Mouse (Mus musculus): ENCODE results near the gene Prps1l1.

Gene Prps1l1

DNA sequence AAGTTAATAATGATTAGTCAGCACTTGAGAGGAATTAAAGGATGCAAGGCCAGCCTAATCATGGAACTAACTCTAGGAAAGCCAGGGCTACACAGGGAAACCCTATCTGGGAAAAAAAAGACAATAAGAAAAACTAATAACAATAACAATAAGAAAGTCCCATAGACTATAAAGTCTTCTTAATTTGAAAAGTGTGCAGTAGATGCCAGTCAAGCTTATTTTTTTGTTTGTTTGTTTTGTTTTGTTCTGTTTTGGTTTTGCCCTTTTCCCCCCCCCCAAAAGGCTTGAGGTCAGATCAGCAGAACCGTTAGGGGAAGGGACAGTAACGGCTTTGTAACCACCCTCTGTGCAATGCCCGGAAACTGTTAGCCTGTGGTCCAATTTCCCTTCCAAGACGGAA lies at the start of gene Prps1l1:
Prps1l1 (plus strand) TSS at position 301 of the 400 bp plus-strand sequence.
- CTCF ChIA-PET, result interaction anchor here (0.7 kb wide), 1 partner anchor 64 kb away, joined by 3 read pairs; no protein-coding TSS in a partner anchor

DNA sequence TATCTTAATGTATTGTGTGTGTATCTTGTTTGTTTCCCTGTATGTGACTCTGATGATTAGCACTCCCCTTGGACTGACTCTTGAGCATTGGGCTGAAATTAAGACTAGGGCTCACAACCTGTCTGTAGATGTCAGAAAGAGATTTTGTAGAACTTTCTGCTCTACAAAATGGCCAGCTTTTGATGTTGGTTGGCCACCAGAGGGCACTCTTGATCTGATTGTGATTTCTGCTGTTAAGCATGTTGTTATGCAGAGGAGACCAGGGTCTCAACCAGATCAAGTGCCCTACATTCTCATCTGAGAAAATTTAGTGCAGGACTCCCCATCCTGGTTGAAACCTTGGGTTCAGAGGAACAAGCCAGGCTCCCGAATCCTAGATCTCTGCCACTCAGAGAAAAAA lies 46.6 kb upstream of the Prps1l1 start:
- CTCF ChIA-PET, result no interaction called here

GRCm38 (mm10) chr12:34949066-34949706 lies 35.4 kb upstream of the Prps1l1 start:
- CTCF ChIA-PET, result no interaction called here

DNA sequence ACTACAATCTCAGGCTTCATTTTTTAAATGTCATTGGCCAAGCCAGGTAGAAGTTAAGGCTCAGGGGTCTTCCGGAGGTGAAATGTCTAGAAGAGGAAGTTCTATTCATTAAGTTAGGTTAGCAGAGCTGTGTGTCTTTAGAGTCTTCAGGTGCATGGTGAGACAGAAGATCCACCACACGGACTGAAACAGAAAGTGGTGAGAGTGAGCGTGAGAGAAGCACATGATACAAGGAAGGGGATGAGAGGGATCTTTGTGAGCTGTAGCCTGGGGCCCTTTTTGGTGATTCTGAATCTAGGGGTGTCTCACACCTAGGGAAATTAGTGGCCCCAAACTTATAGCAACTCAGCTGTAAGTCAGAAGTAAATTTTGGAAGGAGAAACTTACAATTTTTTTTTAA lies 8.6 kb upstream of the Prps1l1 start:
- CTCF ChIA-PET, result interaction anchor here (0.7 kb wide), 1 partner anchor 115 kb away, joined by 3 read pairs; no protein-coding TSS in a partner anchor

DNA sequence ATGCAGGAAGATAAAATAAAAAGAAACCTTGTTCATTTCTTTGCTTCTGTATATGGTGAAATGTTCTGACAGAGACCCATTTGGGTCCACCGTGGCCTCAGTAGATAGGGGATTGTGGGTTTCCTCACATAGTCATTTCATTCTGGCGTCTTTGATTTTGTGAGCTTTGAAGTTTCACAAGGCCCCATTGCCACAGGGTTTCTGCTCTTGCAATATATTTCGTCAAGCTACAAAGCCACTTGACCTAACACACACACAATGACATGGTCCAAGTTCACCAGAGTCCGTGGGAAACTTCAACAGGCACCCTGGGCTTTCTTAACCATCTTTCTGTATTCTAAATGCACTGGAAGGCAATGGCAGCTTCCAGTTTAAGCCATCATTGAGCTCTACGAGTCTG lies 1.3 kb downstream of the Prps1l1 start:
- CTCF ChIA-PET, result no interaction called here

GRCm38 (mm10) chr12:34989537-34990200 lies 5.1 kb downstream of the Prps1l1 start:
- CTCF ChIA-PET, result no interaction called here

GRCm38 (mm10) chr12:34990387-34990786 lies 5.8 kb downstream of the Prps1l1 start:
- CTCF ChIA-PET, result no interaction called here

DNA sequence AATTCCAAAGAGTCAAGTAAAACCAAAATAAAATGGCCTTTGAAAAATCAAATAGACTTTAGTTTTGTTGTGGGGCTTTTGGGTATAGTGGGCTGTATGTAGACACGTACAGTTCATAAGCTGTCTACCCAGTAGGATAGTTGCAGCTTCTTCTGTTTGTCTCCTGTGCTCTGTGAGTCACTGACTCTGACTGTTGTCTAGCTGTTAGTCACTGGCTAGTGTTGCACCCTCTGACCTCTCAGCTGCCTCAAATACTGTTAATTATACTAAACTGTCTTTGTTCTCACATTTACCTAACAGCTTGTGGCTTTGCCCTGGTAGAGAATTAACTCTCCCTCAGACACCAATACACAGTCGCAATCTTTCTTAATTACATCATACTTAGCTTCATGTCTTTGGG lies 7.3 kb downstream of the Prps1l1 start:
- CTCF ChIA-PET, result no interaction called here

GRCm38 (mm10) chr12:34997597-34998182 lies 13.1 kb downstream of the Prps1l1 start:
- CTCF ChIA-PET, result no interaction called here

DNA sequence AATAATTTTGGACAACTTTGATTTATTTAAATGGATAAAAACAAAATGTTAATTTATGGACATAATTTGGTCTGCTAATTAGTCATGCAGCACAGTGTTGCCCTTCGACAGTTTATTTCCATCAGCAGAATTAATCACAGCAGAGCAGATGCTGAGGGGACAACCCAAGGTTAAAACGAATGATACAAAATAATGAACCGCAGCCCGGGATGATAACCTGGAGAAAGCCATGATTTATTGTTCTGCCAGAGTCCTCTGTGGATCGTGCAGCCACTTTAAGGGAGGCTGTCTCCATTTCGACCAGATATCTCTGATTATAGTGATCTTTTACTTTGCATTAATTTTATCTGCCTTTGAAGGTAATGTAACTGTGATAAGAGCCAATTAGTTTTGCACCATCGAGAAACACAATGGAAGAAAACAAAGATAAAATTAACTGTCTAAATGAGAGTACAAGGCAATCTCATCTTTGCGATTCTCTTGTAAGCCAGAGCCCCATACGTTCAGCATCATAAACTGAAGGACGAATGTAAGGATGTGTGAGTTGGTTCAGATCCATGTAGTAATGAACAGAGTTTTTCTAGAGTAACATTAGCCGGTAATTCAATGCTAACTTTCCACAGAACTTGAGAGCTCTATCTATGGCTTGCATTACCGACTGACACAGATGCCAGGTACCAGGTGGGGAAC lies 14.4 kb downstream of the Prps1l1 start:
- CTCF ChIA-PET, result no interaction called here

DNA sequence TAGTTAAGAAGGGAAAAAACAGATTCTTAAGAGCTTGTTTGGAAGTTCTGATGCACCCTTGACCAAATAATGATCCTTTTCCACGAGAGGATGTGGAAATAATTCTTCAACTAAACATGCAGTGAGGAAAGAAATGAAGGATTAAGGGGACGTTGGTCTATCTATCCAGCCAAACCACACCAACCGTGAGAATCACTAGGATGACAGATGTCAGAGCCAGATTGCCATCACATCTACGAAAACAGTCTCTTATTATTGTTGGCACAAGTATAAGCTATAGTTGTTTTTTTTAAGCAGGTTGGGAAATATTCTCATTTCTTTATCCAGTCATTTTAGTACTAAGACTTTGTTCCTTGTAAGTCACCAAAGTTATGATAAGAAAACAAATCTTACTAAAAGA lies 15.8 kb downstream of the Prps1l1 start:
- CTCF ChIA-PET, result no interaction called here

DNA sequence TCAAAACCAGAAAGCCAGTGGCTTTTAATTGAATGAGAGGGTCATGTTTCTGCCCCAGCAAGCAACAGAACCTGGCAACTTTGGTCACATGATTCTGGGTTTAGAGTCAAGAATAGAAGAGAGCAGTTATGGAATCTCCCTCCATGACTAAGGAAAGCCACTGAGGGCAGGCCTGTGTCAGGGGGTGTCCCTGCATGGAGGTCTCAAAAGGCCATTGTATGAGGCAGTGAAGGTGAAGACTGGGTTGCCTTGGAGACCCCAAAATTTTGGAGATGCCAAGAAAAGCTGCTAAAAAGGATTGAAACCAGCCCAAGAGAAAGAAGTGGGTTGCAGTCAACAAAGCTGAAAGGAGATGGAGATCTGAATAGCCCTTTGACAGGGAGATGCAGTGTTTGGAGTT lies 21.2 kb downstream of the Prps1l1 start:
- CTCF ChIA-PET, result no interaction called here

DNA sequence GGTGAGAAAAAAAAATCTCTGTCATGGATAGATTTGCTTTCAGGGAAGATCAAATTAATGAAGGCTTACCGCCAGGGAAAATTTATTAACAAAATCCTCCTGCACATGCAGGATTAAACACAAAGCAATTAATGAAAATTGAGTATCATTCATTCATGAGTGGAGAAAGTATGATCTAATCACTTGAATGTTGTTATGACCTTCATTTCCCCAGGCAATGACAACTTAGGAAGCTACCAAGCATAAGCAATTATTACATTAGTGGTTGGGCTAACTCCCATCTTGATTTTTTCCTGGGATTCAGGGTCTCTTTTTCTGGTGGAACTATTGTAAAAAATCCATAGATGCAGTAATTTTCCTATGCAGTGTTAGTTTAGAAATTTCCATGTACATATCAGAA lies 23.3 kb downstream of the Prps1l1 start:
- CTCF ChIA-PET, result interaction anchor here (0.6 kb wide), 1 partner anchor 45 kb away, joined by 10 read pairs; no protein-coding TSS in a partner anchor

DNA sequence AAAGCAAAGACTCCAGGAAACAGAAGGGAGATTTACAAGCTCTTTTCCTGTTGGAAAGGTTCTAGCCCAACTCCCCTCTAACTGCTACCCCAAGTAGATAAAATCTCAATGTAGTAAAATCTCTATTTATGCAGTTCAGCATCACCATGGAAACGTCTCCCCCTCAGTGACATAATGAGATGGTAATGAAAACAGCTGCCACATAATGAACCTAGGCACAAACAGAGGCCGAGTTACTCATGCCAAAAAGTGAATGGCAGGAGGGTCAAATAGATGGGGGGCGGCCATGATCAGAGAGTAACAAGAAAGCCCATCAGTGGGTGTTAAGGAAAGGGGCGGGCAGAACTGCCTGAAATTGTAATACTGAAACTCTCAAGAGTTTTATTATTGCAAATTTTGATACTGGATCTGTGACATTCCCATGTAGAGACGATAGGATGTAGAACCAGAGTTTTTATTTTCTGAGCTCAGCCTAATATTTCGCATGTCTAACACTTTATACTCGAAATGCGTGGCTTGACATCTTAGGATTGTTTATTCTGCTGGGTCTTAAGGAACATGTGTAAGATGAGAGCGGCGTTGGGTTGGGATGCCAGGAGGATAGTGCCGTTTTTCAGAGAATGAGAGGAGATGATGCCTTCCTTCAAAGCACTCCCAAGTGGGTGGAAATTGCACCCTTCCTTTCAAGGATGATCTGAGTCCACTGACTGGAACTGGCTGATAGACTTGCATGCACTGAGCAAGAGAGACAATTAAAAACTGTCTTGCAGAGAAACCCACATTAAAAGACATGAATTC lies 24.0 kb downstream of the Prps1l1 start:
- CTCF ChIA-PET, result interaction anchor here (0.6 kb wide), 1 partner anchor 44 kb away, joined by 10 read pairs; no protein-coding TSS in a partner anchor

- CTCF ChIA-PET, result no interaction called here
Measured at GRCm38 (mm10) chr12:35011462-35011861, 26.9 kb downstream of the Prps1l1 start.

DNA sequence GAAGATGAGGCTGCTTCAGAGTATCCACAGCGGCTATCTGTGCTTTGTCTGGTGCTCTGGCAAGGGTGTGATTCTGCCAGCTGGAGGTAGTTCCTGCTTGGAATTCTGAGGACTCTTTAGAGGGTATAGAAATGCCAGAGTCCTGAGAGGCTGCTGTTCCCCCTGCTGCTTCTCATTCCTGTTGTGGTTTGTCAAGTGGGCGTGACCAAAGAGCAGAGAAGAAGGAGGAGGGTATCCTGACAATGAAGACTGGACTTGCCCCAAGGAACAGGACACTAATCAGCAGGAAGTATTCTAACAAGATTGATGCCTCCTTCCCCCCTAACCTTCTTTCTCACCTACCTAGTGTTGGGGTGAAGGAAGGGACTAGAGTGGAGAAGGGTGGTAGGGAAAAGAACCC lies 29.4 kb downstream of the Prps1l1 start:
- CTCF ChIA-PET, result no interaction called here

DNA sequence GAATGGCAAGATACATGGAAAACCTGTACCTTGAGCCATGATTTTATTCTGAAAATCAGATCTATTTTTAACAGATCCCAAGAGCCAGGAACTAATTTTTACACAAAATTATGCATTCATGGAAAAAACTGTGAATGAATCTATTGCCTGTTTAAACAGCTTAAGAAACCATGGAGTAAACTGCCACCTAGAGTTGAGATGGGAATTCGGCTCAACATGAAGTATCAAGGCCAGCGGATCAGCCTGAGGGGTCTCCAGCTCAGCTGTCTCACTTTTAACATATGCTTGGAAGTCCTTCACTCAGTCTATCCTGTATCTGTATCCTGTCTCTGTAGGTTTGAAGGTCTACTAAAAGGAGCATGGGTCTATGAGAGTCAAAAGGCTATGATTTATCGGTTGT lies 31.5 kb downstream of the Prps1l1 start:
- CTCF ChIA-PET, result no interaction called here

DNA sequence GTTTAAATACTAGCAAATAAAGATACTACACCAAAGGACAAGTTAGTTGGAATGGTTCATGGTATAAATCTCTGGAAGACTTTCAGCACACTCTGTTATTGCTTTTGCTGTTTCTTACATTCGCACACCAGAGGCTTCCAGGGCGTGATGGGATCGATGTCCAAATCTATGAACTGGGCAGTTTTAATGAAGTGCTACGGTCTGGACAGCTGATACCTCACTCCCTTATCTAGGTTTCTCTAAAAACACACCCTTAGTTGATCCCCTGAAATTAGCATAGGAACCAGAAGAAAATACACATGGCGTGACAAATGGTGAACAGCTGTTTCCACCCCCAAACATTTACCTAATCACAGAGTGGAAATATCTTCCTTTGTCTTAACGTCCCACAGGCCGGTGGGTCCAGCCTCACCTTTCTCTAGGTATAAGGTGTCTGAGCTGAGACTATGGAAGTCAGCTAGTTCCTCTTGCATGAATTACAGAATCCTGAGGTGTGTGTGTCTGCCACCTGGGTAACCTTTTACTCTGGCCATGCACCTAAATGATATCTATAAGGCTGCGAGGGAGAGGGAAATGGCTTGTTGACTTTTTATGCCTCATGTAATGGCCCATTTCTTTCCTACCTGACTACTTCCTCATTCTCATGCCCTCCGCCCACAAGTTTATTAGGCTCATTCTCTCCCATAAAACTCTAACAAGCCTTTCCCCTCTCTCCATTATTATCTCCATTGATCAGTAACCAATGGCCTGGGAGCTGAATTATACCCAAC lies 32.1 kb downstream of the Prps1l1 start:
- CTCF ChIA-PET, result no interaction called here

DNA sequence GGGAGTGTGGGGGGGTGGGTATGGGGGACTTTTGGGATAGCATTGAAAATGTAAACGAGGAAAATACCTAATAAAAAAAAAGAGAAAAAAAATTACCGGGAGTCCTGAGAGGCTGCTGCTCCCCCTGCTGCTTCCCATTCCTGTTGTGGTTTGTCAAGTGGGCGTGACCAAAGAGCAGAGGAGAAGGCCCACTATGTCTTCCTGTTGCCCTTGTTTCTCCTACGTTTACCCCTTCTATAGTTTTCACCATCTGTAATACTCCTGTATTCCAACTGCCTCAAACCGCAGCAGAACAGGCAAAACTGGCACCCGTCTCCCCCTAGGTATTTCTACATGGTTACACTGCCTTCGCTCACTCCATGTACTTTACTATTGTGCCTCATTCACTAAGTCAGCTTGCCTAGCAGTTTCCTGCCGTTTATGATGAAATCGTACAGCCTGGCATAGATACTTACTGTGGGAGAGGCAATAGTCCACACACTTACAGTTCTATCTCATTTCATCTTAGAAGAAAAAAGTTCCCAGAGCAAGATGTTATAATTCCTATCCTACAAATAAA lies 34.2 kb downstream of the Prps1l1 start:
- CTCF ChIA-PET, result no interaction called here

GRCm38 (mm10) chr12:35021285-35021684 lies 36.7 kb downstream of the Prps1l1 start:
- CTCF ChIA-PET, result no interaction called here

DNA sequence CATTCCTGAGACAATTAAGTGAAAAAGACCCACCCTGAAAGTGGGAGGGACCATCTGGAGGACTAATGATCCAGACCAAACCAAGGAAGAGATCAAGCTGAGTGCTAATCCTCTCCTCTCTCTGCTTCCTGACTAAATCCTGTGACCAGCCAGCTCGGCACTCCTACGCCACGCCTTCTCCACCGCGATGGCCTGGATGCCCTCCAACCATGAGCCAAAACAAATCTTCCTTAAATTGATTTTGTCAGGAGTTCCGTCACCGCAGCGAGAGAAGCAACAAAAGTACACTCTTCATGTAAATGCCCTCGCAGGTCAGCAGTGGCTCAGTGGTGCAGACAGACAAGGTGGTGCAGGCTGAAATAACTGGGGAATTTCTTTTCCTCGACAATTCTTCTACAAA lies 37.5 kb downstream of the Prps1l1 start:
- CTCF ChIA-PET, result interaction anchor here (0.7 kb wide), 1 partner anchor 1865 kb away, joined by 20 read pairs; no protein-coding TSS in a partner anchor
